ENCODE assay signal across 22 mouse cellular contexts in the genomic region with DNA sequence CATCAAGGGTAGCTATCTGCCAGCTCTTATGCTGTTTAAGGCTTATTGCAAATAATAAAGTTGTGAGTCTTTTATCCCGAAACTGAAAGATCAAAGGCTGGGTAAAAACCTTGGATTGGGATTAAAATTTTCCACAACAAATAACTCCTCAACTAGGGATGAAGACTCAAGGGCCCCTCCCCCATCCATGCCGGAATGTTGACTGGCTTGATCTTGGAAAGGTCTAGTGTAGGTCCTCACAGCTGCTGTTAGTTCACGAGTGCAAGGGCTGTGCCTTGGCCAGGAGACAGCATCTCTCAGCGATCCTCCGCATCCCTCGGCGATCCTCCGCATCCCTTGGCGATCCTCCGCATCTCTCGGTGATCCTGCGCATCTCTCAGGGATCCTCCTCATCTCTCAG. TPM values are rescaled to one million over a fixed set of nuclear protein-coding genes. Genes with fewer than 3 reads are reported as not detected.
DNase-seq lines count a peak whose midpoint lies in the region; TF ChIP-seq lines count a peak whose summit lies in the region.
"Had no signal": no experiment of that assay in that cellular context is flagged by ENCODE, and none has a peak within 500 bp of the region (broad histone marks: within the 10 kb centered on the region; RNA-seq: fewer than 3 reads in every experiment).

No protein-coding gene starts in this region.

- H3K36me3 ChIP-seq in ES-E14 (ENCODE audit: control insufficient read depth, insufficient read depth, low read length, poor library complexity, severe bottlenecking) = no peaks in the 10 kb centered on the region
- H3K36me3 ChIP-seq: G1E had no signal

- peak; percentile 69 for DNase-seq in ES-CJ7 (ENCODE audit: low read depth, low spot score)
- DNase-seq in ES-E14 (ENCODE audit: low read depth, low spot score) = peak; percentile 28
- peak; percentile 83 for DNase-seq in R1 (ENCODE audit: low read depth, low spot score)
- DNase-seq in ZHBTc4 (ENCODE audit: low read depth, low spot score) = peak; percentile 75
- no peak for DNase-seq in right cerebral cortex, postnatal 4 days
- DNase-seq in lung, postnatal 36 days = no peak
- no peak for DNase-seq in liver
- no peak for DNase-seq in kidney, postnatal 14 days
- DNase-seq: adrenal gland, adult 2 months; adrenal gland, adult 8-10 months; adrenal gland, postnatal 10 days; adrenal gland, postnatal 14 days; adrenal gland, postnatal 25 days; adrenal gland, postnatal 36 days; B cell, adult 2 months; cerebellum, adult 11 months; cerebellum, adult 11-12 months; cerebellum, adult 18-20 months; cerebellum, adult 2 months; cerebellum, adult 8-10 months; cerebellum, adult 9-10 months had no signal

- no peak overlapping the region for H3K4me3 ChIP-seq in ES-E14 (ENCODE audit: insufficient read depth in 1 of 2, low read depth in 1 of 2, low read length in 2 of 2, poor library complexity in 1 of 2, severe bottlenecking in 1 of 2)

- H3K9me3 ChIP-seq in ES-E14 (ENCODE audit: control insufficient read depth, insufficient read depth, low read depth, low read length) = no peaks in the 10 kb centered on the region
- H3K9me3 ChIP-seq: G1E had no signal

- no peak overlapping the region for H3K9ac ChIP-seq in ES-E14 (ENCODE audit: insufficient read depth, low read depth, low read length, poor library complexity, severe bottlenecking)

- in situ Hi-C loops in ES-E14 (cut with MboI; ENCODE audit: low sequenced_read_pairs in 2 of 2, unreplicated experiment in 2 of 2) = no loop called here

- peaks cover 0 to 12% of the 10 kb centered on the region in 2 experiments; a peak in 1 of 4 replicates for H3K4me1 ChIP-seq in ES-E14 (ENCODE audit: control insufficient read depth in 2 of 2, insufficient read depth in 2 of 2, low read length in 2 of 2, poor library complexity in 1 of 2)

- H3K27ac ChIP-seq in ES-E14 (ENCODE audit: insufficient read depth, low read depth, low read length, poor library complexity, severe bottlenecking) = no peak overlapping the region

TF ChIP-seq in ES-E14, 5 proteins besides CTCF, POLR2A, EP300 and RAD21:
- TF ChIP-seq ZC3H11A (IDR thresholded peaks at IDR 0.05; ENCODE audit: borderline replicate concordance, low read depth, low read length) (no peak), HCFC1 (IDR thresholded peaks at IDR 0.05; ENCODE audit: borderline replicate concordance, insufficient read depth, low read length) (no peak), MAFK (IDR thresholded peaks at IDR 0.05; ENCODE audit: insufficient read depth, low read depth, low read length) (no peak), CHD2 (IDR thresholded peaks at IDR 0.05; ENCODE audit: low read depth, low read length) (no peak), ZNF384 (IDR thresholded peaks at IDR 0.05; ENCODE audit: low read depth, low read length) (no peak)

RNA-seq across cellular contexts. Expression of gene Akap1, which starts 13.6 kb away (rescaled TPM):
- total RNA-seq in ES-E14 (2012; rRNA removed) = 184 and 262 TPM in 2 replicates

Comparison
In these comparisons a context has a peak if more than half of its experiments do, and no peak if none do; other contexts are left out.
1. DNase-seq: peak in ES-CJ7 (single experiment), ES-E14 (single experiment), R1 (single experiment) and ZHBTc4 (single experiment); none in right cerebral cortex, postnatal 4 days (single experiment), lung, postnatal 36 days (single experiment), liver (single experiment) and kidney, postnatal 14 days (single experiment).